ENCODE assay signal across 8 mouse cellular contexts in genomic region chr17:57031661-57032420, GRCm38 (mm10). TPM values are rescaled to one million over a fixed set of nuclear protein-coding genes. Genes with fewer than 3 reads are reported as not detected.
DNase-seq lines count a peak whose midpoint lies in the region; ATAC-seq lines count a peak whose summit lies in the region.

No protein-coding gene starts in this region.

- peaks cover 11% of the 10 kb centered on the region for H3K4me1 ChIP-seq in embryonic facial prominence, embryonic 12.5 days
- peaks cover 8% of the 10 kb centered on the region for H3K4me1 ChIP-seq in limb, embryonic 11.5 days (ENCODE audit: control insufficient read depth, insufficient read depth, low read length)
- peaks cover 11% of the 10 kb centered on the region for H3K4me1 ChIP-seq in midbrain, embryonic 14.5 days (ENCODE audit: control insufficient read depth, insufficient read depth, low read length)

- H3K27ac ChIP-seq in embryonic facial prominence, embryonic 12.5 days = peak overlapping the region; percentile 84
- 0 out of 2 replicates have a peak overlapping the region, but pooled peaks have one; percentile 25 for H3K27ac ChIP-seq in limb, embryonic 11.5 days (replicated peaks; ENCODE audit: low read depth, low read length)
- H3K27ac ChIP-seq in midbrain, embryonic 14.5 days (replicated peaks; ENCODE audit: low read depth, low read length) = peak overlapping the region; percentile 87

- peak overlapping the region; percentile 16; the same call in 1 of the 2 replicates for H3K9ac ChIP-seq in embryonic facial prominence, embryonic 12.5 days
- H3K9ac ChIP-seq in limb, embryonic 11.5 days (ENCODE audit: low read length) = peak overlapping the region; percentile 24; the same call in 1 of the 2 replicates
- no peak overlapping the region; the same call in 1 of the 2 replicates for H3K9ac ChIP-seq in midbrain, embryonic 14.5 days (replicated peaks; ENCODE audit: low read length)

- ATAC-seq in embryonic facial prominence, embryonic 12.5 days (ENCODE audit: insufficient number of reproducible peaks, insufficient read depth, low FRiP score, low TSS enrichment) = peak; percentile 100
- ATAC-seq in limb, embryonic 11.5 days (ENCODE audit: insufficient number of reproducible peaks, low FRiP score, low TSS enrichment, low read depth) = peak; percentile 96
- peak; percentile 97 for ATAC-seq in midbrain, embryonic 14.5 days (ENCODE audit: low FRiP score, low TSS enrichment)

- H3K4me3 ChIP-seq in embryonic facial prominence, embryonic 12.5 days = peak overlapping the region; percentile 91
- peak overlapping the region; percentile 75 for H3K4me3 ChIP-seq in limb, embryonic 11.5 days (ENCODE audit: low read depth, low read length)
- peak overlapping the region; percentile 36 for H3K4me3 ChIP-seq in midbrain, embryonic 14.5 days (replicated peaks; ENCODE audit: low read depth, low read length)

- peak overlapping the region; percentile 57 for H3K4me2 ChIP-seq in embryonic facial prominence, embryonic 12.5 days (replicated peaks)
- peak overlapping the region; percentile 44 for H3K4me2 ChIP-seq in limb, embryonic 11.5 days (ENCODE audit: low read depth, severe bottlenecking)
- H3K4me2 ChIP-seq in midbrain, embryonic 14.5 days (ENCODE audit: low read length) = peak overlapping the region; percentile 63

- peaks cover 21% of the 10 kb centered on the region for H3K36me3 ChIP-seq in embryonic facial prominence, embryonic 12.5 days
- peaks cover 12% of the 10 kb centered on the region; the same call in 1 of the 2 replicates for H3K36me3 ChIP-seq in limb, embryonic 11.5 days (ENCODE audit: control insufficient read depth, insufficient read depth, low read length)
- H3K36me3 ChIP-seq in midbrain, embryonic 14.5 days (ENCODE audit: control insufficient read depth, insufficient read depth, low read length) = peaks cover 21% of the 10 kb centered on the region

- WGBS in embryonic facial prominence, embryonic 12.5 days = under 1% methylated on average over 38 of the region's 38 CpGs
- WGBS in limb, embryonic 11.5 days = 1% methylated on average over 38 of the region's 38 CpGs
- under 1% methylated on average over 38 of the region's 38 CpGs for WGBS in midbrain, embryonic 14.5 days

- H3K27me3 ChIP-seq in embryonic facial prominence, embryonic 12.5 days = no peaks in the 10 kb centered on the region
- no peaks in the 10 kb centered on the region for H3K27me3 ChIP-seq in limb, embryonic 11.5 days (ENCODE audit: control insufficient read depth, insufficient read depth, low read length)
- H3K27me3 ChIP-seq in midbrain, embryonic 14.5 days (ENCODE audit: control insufficient read depth, insufficient read depth, low read length) = no peaks in the 10 kb centered on the region

- H3K9me3 ChIP-seq in embryonic facial prominence, embryonic 12.5 days = no peaks in the 10 kb centered on the region
- no peaks in the 10 kb centered on the region for H3K9me3 ChIP-seq in limb, embryonic 11.5 days (ENCODE audit: control insufficient read depth, low read length)
- no peaks in the 10 kb centered on the region for H3K9me3 ChIP-seq in midbrain, embryonic 14.5 days (ENCODE audit: control insufficient read depth, low read length)

- peak; percentile 99 for DNase-seq in 3134 (ENCODE audit: extremely low read depth, insufficient read length, low spot score)
- DNase-seq in adrenal gland, postnatal 25 days = peak; percentile 96
- peak; percentile 100 for DNase-seq in heart, adult 11 months
- DNase-seq in kidney, adult 18-20 months = peak; percentile 100
- DNase-seq in limb, embryonic 11.5 days (ENCODE audit: low spot score) = peak; percentile 98
- DNase-seq in midbrain, embryonic 14.5 days = peak; percentile 100
- DNase-seq in spleen, adult 18-20 months = peak; percentile 98 to 99

RNA-seq across cellular contexts. Expression of gene Khsrp, which starts 0.5 kb away (rescaled TPM):
- 94.9 and 115 TPM in 2 replicates for total RNA-seq in adrenal gland, postnatal 25 days (2021)
- 63.4 and 66.4 TPM in 2 replicates for polyA plus RNA-seq in embryonic facial prominence, embryonic 12.5 days (2016; fragmentation: Nextera tagmentation; extraction: Ambion mirVana)
- 48.4 and 48.7 TPM in 2 replicates for polyA plus RNA-seq in limb, embryonic 11.5 days (2014; fragmentation: Nextera tagmentation; extraction: Ambion mirVana)
- 37.5 and 41.7 TPM in 2 replicates for polyA plus RNA-seq in midbrain, embryonic 14.5 days (2014; fragmentation: Nextera tagmentation; extraction: Ambion mirVana)

RNA-seq across cellular contexts. Expression of gene Slc25a41, which starts 9.6 kb away (rescaled TPM):
- total RNA-seq in adrenal gland, postnatal 25 days (2021) = not detected in 2 replicates
- 0.13 TPM in 1 of 2 replicates, not detected in the other for polyA plus RNA-seq in embryonic facial prominence, embryonic 12.5 days (2016; fragmentation: Nextera tagmentation; extraction: Ambion mirVana)
- not detected in 2 replicates for polyA plus RNA-seq in limb, embryonic 11.5 days (2014; fragmentation: Nextera tagmentation; extraction: Ambion mirVana)
- not detected in 2 replicates for polyA plus RNA-seq in midbrain, embryonic 14.5 days (2014; fragmentation: Nextera tagmentation; extraction: Ambion mirVana)

RNA-seq across cellular contexts. Expression of gene Gm17949, which starts 20.6 kb away (rescaled TPM):
- 0.64 TPM in 1 of 2 replicates, not detected in the other for total RNA-seq in adrenal gland, postnatal 25 days (2021)
- 0.32 and 0.70 TPM in 2 replicates for polyA plus RNA-seq in embryonic facial prominence, embryonic 12.5 days (2016; fragmentation: Nextera tagmentation; extraction: Ambion mirVana)
- polyA plus RNA-seq in limb, embryonic 11.5 days (2014; fragmentation: Nextera tagmentation; extraction: Ambion mirVana) = 0.21 and 0.37 TPM in 2 replicates
- polyA plus RNA-seq in midbrain, embryonic 14.5 days (2014; fragmentation: Nextera tagmentation; extraction: Ambion mirVana) = 0.24 and 0.42 TPM in 2 replicates

RNA-seq across cellular contexts. Expression of gene Gtf2f1, which starts 20.8 kb away (rescaled TPM):
- 46.1 and 55.3 TPM in 2 replicates for total RNA-seq in adrenal gland, postnatal 25 days (2021)
- polyA plus RNA-seq in embryonic facial prominence, embryonic 12.5 days (2016; fragmentation: Nextera tagmentation; extraction: Ambion mirVana) = 62.0 and 63.4 TPM in 2 replicates
- 73.8 and 76.6 TPM in 2 replicates for polyA plus RNA-seq in limb, embryonic 11.5 days (2014; fragmentation: Nextera tagmentation; extraction: Ambion mirVana)
- 61.3 and 63.7 TPM in 2 replicates for polyA plus RNA-seq in midbrain, embryonic 14.5 days (2014; fragmentation: Nextera tagmentation; extraction: Ambion mirVana)

RNA-seq across cellular contexts. Expression of gene Crb3, which starts 27.1 kb away (rescaled TPM):
- 1.4 TPM in 1 of 2 replicates, not detected in the other for total RNA-seq in adrenal gland, postnatal 25 days (2021)
- polyA plus RNA-seq in embryonic facial prominence, embryonic 12.5 days (2016; fragmentation: Nextera tagmentation; extraction: Ambion mirVana) = 5.0 and 5.2 TPM in 2 replicates
- 1.0 and 1.1 TPM in 2 replicates for polyA plus RNA-seq in limb, embryonic 11.5 days (2014; fragmentation: Nextera tagmentation; extraction: Ambion mirVana)
- 1.2 and 1.7 TPM in 2 replicates for polyA plus RNA-seq in midbrain, embryonic 14.5 days (2014; fragmentation: Nextera tagmentation; extraction: Ambion mirVana)

Comparison
In these comparisons a context has a peak if more than half of its experiments do, and no peak if none do; other contexts are left out.
1. Peak in every context shown above with its lines: DNase-seq, ATAC-seq, H3K4me3 ChIP-seq and H3K27ac ChIP-seq.
2. H3K27ac ChIP-seq: peak in every context shown above with its lines; median percentile 87 in midbrain, embryonic 14.5 days; 84 in embryonic facial prominence, embryonic 12.5 days; 25 in limb, embryonic 11.5 days.
3. H3K4me3 ChIP-seq: peak in every context shown above with its lines; median percentile 91 in embryonic facial prominence, embryonic 12.5 days; 75 in limb, embryonic 11.5 days; 36 in midbrain, embryonic 14.5 days.